Mouse (Mus musculus) layer of hippocampus, adult 9-11 months (tissue): Measurements from ENCODE around the gene Nol4l.

Experiments
- DNase-seq: peaks from one replicate; pipeline ENCODE4 v3.0.0; 2022

The Nol4l gene

GRCm38 (mm10) chr2:153479486-153479885 is 50.3 kb downstream of the Nol4l start:
- no peak for DNase-seq

- DNase-seq, result peak; percentile 58
Observed at GRCm38 (mm10) chr2:153478583-153478982, 51.2 kb downstream of the Nol4l start.

- DNase-seq, result no peak
Observed at GRCm38 (mm10) chr2:153475114-153476112, 54.4 kb downstream of the Nol4l start.

DNA sequence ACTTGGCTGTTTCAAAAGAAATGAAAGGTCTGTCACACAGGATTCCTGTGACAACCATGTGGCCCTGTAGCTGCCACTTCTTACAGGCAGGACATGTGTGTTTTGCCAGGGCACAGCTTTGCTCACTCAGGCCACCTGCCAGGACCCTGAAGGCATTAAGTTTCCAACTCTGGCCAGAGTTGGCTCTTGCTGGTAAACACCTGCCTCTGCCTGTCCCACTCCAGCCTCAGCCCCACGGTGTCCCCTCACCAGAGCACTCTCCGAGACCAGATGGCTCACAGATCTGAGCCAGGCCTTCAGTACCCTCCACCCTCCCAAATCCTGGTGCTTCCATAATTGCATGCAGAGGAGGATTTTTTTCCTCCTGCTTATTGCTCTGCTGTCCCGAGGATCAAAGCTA is 58.8 kb downstream of the Nol4l start:
- no peak for DNase-seq

DNA sequence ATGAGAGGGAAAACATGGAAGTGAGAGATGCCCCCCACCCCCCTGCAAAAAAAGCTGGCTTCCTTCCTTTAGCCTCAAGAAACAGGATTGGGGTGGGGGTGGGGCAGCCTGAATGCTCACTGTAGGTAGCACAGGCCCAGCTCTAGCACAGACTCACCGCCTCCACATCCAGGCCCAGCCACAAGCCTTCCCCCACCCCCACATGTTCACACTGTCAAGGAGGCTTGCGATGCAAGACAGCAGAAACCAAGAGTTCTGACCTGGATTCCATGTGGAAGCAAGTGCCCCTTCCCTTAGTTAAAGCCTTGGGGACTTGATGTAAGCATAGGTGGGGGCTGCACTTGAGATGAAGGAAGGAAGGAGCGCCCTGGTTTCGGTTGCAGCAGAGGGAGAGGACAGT is 60.0 kb downstream of the Nol4l start:
- DNase-seq, result no peak

DNA sequence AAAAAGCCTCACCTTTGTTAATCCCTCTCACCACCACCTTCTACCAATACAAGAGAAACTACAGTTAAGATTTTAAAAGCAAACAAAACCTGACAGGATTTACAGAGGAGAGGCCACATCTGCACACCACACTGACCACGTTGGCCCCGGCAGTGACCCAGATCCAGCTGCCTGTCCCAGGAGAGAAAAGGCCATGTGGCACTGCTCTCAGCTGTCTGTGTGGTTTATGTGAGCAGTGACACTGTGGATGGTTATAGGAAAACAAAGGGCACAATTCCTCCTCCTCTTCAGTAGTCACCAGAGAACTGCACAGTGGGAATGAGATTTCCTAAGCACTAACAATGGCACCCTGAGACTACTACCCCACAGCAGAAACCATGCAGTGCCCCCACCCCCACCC is 60.5 kb downstream of the Nol4l start:
- DNase-seq, result no peak

GRCm38 (mm10) chr2:153467372-153467771 is 62.4 kb downstream of the Nol4l start:
- no peak for DNase-seq

DNA sequence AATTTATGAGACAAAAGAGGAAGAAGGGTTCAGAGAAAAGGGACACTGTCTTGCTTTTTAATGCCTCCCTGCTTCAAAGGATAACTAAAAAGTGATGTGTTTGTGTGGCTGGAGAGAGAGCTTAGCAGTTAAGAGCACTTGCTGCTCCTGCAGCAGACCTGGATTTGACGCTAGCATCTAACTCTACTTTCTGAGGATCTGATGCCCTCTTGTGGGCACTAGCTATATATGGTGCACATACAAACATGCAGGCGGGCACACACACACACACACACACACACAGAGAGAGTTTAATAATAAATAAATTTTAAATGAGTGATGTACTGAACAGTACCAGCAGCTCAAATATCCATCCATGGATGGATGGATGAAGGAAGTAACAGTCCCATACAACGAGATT is 66.5 kb downstream of the Nol4l start:
- no peak for DNase-seq

GRCm38 (mm10) chr2:153458022-153458441 is 71.7 kb downstream of the Nol4l start:
- DNase-seq, result no peak

DNA sequence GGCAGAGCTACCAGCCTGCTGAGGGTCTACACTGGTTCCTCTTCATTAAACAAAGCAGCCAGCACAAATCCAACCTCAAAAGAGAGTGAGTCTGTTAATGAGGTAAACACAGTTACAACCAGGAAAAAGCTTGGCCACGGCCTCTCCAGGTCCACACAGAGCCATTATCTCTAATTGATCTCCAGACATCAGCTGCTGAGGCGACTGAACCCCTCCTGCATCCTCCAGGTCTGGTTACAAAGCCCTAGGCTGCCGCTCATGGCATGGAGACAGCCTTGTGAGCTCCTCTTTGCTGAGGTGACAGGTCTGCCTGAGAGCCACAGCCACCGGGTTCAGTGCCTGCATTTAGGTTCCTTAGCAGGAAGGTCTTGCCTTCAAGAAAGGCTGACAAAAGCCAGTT is 72.3 kb downstream of the Nol4l start:
- DNase-seq, result no peak

DNA sequence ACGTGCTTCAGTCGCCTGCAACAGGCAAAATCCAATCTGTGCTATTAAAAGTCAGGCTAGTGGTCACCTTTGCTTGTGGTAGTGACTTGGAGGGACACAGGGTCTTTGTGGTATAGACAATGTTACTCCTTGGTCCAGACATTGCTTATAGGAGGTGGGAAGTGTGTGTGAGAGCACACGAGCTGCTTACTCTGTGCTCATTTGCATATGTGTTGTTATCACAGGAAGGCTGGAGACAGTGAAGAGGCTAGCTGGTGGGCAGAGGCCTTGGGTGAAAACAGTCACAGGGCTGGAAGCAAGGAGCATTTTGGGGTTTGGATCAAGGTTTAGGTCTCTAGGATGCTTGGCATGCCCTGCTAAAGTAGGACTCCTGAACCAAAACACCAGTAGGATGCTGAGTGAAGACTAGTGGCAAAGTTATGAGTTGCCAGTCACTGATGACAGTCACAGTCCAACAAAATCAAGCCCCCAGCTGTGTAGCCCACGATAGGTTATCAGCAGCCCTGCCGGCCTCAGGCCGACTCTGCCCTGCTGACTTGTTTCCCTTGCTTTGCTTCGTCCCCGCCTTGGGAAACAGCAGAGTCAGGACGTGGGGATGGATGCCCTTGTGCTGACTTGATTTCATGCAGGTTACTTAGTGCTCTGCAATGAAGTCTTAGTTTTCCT is 74.8 kb downstream of the Nol4l start:
- DNase-seq, result no peak

DNA sequence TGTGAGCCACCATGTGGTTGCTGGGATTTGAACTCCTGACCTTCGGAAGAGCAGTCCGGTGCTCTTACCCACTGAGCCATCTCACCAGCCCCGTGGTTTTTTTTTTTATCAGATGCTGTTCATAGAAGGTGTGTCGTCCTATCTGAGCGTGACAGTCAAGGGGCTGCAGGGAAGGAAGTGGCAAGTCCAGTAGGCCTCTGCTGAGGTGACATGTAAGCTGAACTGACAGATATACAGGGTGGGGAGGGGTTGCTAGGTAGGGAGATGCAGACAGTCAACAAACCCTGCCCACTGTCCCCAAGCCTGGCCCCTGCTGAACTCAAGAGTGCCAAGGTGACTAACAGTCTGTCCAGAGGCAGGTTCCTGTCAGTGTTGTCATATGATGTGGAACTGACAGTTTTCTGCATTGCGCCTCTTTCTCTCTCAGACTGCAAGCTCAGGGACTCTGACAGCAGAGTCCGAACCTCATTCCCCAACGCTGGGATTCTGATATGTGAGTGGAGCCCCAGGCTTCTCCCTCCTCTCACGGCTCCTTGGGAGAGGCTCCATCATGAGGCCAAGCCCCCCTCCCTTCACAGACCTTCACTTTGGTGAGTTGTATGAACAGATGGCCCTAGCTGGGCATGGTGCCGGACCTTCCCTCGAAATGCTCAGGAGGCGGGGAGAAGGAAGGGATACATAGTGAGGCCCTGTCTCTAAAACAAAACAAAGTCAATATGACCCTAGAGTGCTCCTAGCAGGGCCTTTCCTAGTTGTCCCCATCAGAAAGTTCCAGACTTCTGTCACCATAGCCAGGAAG is 75.6 kb downstream of the Nol4l start:
- DNase-seq, result no peak

DNA sequence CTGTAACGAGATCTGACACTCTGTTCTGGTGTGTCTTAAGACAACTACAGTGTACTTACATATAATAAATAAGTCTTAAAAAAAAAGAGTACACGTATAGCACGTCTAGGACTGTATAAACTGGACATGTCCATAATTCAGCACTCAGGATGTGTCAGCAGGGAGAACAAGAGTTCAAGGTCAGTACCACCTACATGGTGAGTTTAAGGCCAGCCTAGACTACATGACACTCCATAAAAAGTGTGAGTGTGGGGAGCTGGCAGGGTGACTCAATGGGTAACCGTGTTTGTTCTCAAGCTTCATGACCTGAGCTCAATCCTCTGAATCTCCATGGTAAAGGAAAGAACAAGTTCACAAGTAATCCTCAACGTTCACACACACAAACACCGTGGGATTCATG is 81.3 kb downstream of the Nol4l start:
- DNase-seq, result no peak

DNA sequence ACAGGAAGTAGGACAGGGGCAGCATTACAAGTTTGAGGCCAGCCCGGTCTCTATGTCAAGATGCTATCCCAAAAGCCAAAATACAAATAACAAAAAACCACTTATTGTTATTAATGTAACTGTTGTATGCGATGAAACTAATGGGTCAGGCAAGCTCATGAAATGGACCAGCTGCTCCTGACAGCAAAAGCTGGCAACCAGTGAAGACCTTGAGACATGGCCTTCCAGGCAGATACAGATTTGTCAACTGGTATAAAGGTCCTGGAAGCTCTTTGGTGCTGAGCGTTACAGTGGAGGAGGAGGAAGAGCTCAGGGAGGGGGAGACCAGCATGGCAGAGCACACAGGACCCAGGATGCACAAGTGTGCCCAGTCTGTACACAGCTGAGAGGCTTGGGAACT is 82.1 kb downstream of the Nol4l start:
- no peak for DNase-seq

- no peak for DNase-seq
Observed at GRCm38 (mm10) chr2:153446476-153446875, 83.3 kb downstream of the Nol4l start.

GRCm38 (mm10) chr2:153446017-153446408 is 83.8 kb downstream of the Nol4l start:
- peak; percentile 75 for DNase-seq

GRCm38 (mm10) chr2:153445137-153446016 is 84.4 kb downstream of the Nol4l start:
- no peak for DNase-seq

DNA sequence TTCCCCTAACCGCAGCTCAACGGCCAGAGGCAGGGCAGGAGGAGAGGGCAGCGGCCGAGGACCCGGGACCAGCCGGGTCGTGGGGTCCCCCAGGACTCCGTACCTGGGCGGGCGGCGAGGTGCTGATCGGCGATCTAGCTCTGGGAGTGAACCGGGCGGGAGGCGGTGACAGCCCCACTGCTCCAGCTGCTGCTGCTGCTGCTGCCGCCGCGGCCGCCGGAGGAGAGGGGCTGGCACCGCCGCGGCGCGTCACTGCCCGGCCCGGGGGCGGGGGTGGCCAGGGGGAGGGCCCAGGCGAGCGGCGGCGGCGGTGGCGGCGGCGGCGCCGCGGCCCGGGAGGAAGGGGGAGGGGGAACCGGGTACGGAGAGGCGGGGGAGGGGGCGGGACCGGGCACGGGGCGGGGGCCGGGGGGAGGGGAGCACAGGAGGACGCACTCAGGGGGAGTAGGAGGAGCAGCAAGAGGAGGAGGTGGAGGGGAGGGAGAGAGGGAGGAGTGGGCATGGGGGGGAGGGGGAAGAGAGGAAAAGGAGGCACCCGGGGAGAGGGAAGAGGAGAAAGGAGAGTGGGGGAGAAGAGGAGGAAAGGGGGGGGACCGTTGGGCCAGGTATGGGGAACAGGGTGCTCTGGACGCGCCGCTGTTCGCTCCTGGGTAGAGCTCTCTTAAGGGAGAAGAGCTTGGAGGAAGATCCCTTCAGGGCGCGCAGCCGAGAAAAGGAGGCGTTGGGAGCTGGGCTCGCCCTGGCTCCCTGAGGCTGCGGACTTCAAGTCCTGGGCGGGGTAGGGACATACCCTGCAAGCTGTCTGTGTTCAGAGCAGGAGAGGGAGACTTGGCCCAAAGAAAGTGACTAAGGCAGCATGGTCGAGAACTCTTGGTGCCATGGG is 85.3 kb downstream of the Nol4l start:
- peak; percentile 53 for DNase-seq

DNA sequence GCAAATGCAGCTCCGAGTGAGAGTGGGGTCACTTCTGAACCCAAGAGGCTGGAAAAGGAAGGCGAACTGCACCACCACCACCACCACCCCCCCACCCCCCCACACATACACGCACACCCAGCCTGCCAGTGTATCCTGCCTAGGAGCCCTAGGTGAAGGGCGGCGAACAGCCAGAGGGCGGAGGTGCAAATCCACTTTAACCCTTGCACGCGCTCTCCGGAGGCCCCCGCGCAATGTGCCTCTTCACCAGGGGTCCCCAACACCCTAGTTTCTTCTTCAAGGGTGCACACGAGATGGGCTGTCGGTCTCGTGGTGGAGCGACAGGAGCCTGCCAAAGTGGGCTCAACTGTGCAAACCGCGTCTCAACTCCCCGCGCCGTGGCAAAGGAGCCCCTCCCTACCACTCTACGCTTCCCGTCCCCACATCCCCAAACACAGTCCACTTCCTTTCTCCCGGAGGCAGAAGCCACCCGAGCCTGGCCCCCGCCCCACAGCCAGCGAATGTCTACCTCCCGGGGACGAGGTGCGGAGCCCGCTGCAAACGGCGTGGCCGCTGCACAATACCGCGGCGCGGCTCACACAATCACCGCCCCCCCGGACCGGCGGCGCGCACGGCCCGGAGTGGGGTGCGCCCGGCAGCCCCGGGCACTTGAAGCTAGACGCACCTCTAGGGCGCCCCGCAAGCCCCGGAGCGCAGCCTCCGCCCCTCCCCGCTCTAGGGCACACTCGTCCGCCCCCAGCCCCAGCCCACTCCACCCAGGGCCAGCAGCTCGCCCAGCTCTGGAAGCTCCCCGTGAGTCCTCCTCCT is 86.1 kb downstream of the Nol4l start:
- no peak for DNase-seq

- no peak for DNase-seq
Observed at GRCm38 (mm10) chr2:153442720-153443119, 87.1 kb downstream of the Nol4l start.
